In the genomic region with DNA sequence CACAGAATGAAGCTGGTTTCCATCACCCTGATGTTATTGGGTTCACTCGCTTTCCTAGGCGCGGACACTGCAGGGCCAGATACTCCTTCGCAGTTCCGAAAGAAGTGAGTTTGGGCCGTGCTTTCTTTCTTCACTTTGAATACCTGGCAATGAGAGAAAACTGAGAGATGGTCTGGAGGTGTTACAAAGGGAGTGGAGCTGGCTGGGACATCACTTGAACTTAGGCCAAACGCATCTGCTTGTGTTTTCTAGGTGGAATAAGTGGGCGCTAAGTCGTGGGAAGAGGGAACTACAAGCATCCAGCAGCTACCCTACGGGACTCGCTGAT, we compare ENCODE assay signal across 8 mouse cellular contexts. TPM values are rescaled to one million over a fixed set of nuclear protein-coding genes. Genes with fewer than 3 reads are reported as not detected.
DNase-seq lines count a peak whose midpoint lies in the region; ATAC-seq and TF ChIP-seq lines count a peak whose summit lies in the region.
"Had no signal": no experiment of that assay in that cellular context is flagged by ENCODE, and none has a peak within 500 bp of the region (broad histone marks: within the 10 kb centered on the region; RNA-seq: fewer than 3 reads in every experiment).

No protein-coding gene starts in this region.

- H3K9me3 ChIP-seq in lung, embryonic 15.5 days: no peaks in the 10 kb centered on the region
- no peaks in the 10 kb centered on the region for H3K9me3 ChIP-seq in forebrain, embryonic 11.5 days (ENCODE audit: control insufficient read depth, low read length)
- no peaks in the 10 kb centered on the region for H3K9me3 ChIP-seq in limb, embryonic 11.5 days (ENCODE audit: control insufficient read depth, low read length)

- no peak overlapping the region for H3K27ac ChIP-seq in lung, embryonic 15.5 days
- no peak overlapping the region for H3K27ac ChIP-seq in forebrain, embryonic 11.5 days (ENCODE audit: low read depth, low read length)
- no peak overlapping the region for H3K27ac ChIP-seq in limb, embryonic 11.5 days (replicated peaks; ENCODE audit: low read depth, low read length)
- H3K27ac ChIP-seq in small intestine, adult 2 months (ENCODE audit: insufficient read depth, low read depth, low read length): no peak overlapping the region

- no peaks in the 10 kb centered on the region for H3K36me3 ChIP-seq in lung, embryonic 15.5 days
- H3K36me3 ChIP-seq in forebrain, embryonic 11.5 days (ENCODE audit: control insufficient read depth, insufficient read depth, low read length): no peaks in the 10 kb centered on the region
- H3K36me3 ChIP-seq in limb, embryonic 11.5 days (ENCODE audit: control insufficient read depth, insufficient read depth, low read length): no peaks in the 10 kb centered on the region
- H3K36me3 ChIP-seq in small intestine, adult 2 months (ENCODE audit: control insufficient read depth, insufficient read depth, low read length): no peaks in the 10 kb centered on the region

- no peak for DNase-seq in lung, postnatal 36 days
- no peak for DNase-seq in forebrain, embryonic 11.5 days (ENCODE audit: low spot score)
- DNase-seq in limb, embryonic 11.5 days (ENCODE audit: low spot score): no peak
- DNase-seq in layer of hippocampus, adult 18-20 months (ENCODE audit: low spot score in 2 of 2): no peak
- no peak for DNase-seq in left cerebral cortex, adult 8-10 months (ENCODE audit: low spot score in 2 of 2)
- DNase-seq: lung, postnatal 14 days had no signal

- H3K27me3 ChIP-seq in lung, embryonic 15.5 days: peaks cover 24% of the 10 kb centered on the region
- H3K27me3 ChIP-seq in forebrain, embryonic 11.5 days (ENCODE audit: control insufficient read depth, insufficient read depth, low read length): peaks cover 57% of the 10 kb centered on the region
- H3K27me3 ChIP-seq in limb, embryonic 11.5 days (ENCODE audit: control insufficient read depth, insufficient read depth, low read length): peaks cover 50% of the 10 kb centered on the region
- peaks cover 18% of the 10 kb centered on the region for H3K27me3 ChIP-seq in small intestine, adult 2 months (ENCODE audit: control insufficient read depth, insufficient read depth, low read length)

- peak overlapping the region; percentile 48 for H3K4me3 ChIP-seq in lung, embryonic 15.5 days
- H3K4me3 ChIP-seq in forebrain, embryonic 11.5 days (ENCODE audit: low read depth, low read length): peak overlapping the region; percentile 35
- peak overlapping the region; percentile 35 for H3K4me3 ChIP-seq in limb, embryonic 11.5 days (ENCODE audit: low read depth, low read length)
- peak overlapping the region; percentile 66 for H3K4me3 ChIP-seq in small intestine, adult 2 months (ENCODE audit: low read depth, low read length)

- TF ChIP-seq POLR2A in small intestine, adult 2 months (IDR thresholded peaks at IDR 0.05; ENCODE audit: low read depth, low read length): no peak

- TF ChIP-seq CTCF in small intestine, adult 2 months (IDR thresholded peaks at IDR 0.05; ENCODE audit: extremely low read depth, insufficient read length, insufficient replicate concordance, low read depth, low read length): no peak

- ATAC-seq in lung, embryonic 15.5 days (ENCODE audit: borderline replicate concordance, extremely low read depth, low FRiP score, low TSS enrichment): no peak
- ATAC-seq in forebrain, embryonic 11.5 days (replicated peaks; ENCODE audit: low FRiP score): no peak
- ATAC-seq in limb, embryonic 11.5 days (ENCODE audit: insufficient number of reproducible peaks, low FRiP score, low TSS enrichment, low read depth): no peak

- H3K4me1 ChIP-seq in lung, embryonic 15.5 days: peaks cover 68% of the 10 kb centered on the region
- peaks cover 19% of the 10 kb centered on the region for H3K4me1 ChIP-seq in forebrain, embryonic 11.5 days (replicated peaks; ENCODE audit: control insufficient read depth, insufficient read depth, low read length)
- H3K4me1 ChIP-seq in limb, embryonic 11.5 days (ENCODE audit: control insufficient read depth, insufficient read depth, low read length): peaks cover 10% of the 10 kb centered on the region
- peaks cover 24% of the 10 kb centered on the region for H3K4me1 ChIP-seq in small intestine, adult 2 months (ENCODE audit: control insufficient read depth, insufficient read depth, insufficient read length, low read length)

- H3K4me2 ChIP-seq in lung, embryonic 15.5 days: peak overlapping the region; percentile 93
- peak overlapping the region; percentile 69 for H3K4me2 ChIP-seq in forebrain, embryonic 11.5 days (ENCODE audit: low read depth, low read length, severe bottlenecking)
- peak overlapping the region; percentile 79 for H3K4me2 ChIP-seq in limb, embryonic 11.5 days (ENCODE audit: low read depth, severe bottlenecking)

- peak overlapping the region; percentile 48 for H3K9ac ChIP-seq in lung, embryonic 15.5 days
- peak overlapping the region; percentile 49; the same call in 1 of the 2 replicates for H3K9ac ChIP-seq in forebrain, embryonic 11.5 days (ENCODE audit: low read length)
- no peak overlapping the region; the same call in 1 of the 2 replicates for H3K9ac ChIP-seq in limb, embryonic 11.5 days (ENCODE audit: low read length)

- 2% methylated on average over 11 of the region's 11 CpGs for WGBS in lung, embryonic 15.5 days
- 1% methylated on average over 11 of the region's 11 CpGs for WGBS in forebrain, embryonic 11.5 days
- WGBS in limb, embryonic 11.5 days: under 1% methylated on average over 11 of the region's 11 CpGs
- WGBS in small intestine, adult 2 months: 2% methylated on average over 11 of the region's 11 CpGs

RNA-seq across cellular contexts. Expression of a gene that starts 0.8 kb away (rescaled TPM):
- polyA plus RNA-seq in lung, embryonic 15.5 days (2015; fragmentation: Nextera tagmentation; extraction: Ambion mirVana): 6.4 and 6.7 TPM in 2 replicates
- 5.4 and 5.8 TPM in 2 replicates for polyA plus RNA-seq in forebrain, embryonic 11.5 days (2014; fragmentation: Nextera tagmentation; extraction: Ambion mirVana)
- 1.4 and 1.7 TPM in 2 replicates for polyA plus RNA-seq in limb, embryonic 11.5 days (2014; fragmentation: Nextera tagmentation; extraction: Ambion mirVana)
- 2.8 and 3.4 TPM in 2 replicates for polyA plus RNA-seq in small intestine, adult 2 months (2012; rRNA removed)
- 1 to 10 TPM; 1.5 to 1.6 TPM for total RNA-seq in layer of hippocampus, adult 18-20 months (2021)
- total RNA-seq in left cerebral cortex, adult 8-10 months (2022): 1 to 10 TPM; 1.8 to 3.1 (median 2.5) TPM

RNA-seq across cellular contexts. Expression of a gene that starts 13.5 kb away (rescaled TPM):
- polyA plus RNA-seq in lung, embryonic 15.5 days (2015; fragmentation: Nextera tagmentation; extraction: Ambion mirVana): 37.4 and 39.1 TPM in 2 replicates
- polyA plus RNA-seq in forebrain, embryonic 11.5 days (2014; fragmentation: Nextera tagmentation; extraction: Ambion mirVana): 45.1 and 46.2 TPM in 2 replicates
- polyA plus RNA-seq in limb, embryonic 11.5 days (2014; fragmentation: Nextera tagmentation; extraction: Ambion mirVana): 28.7 and 31.4 TPM in 2 replicates
- 5.4 and 13.7 TPM in 2 replicates for polyA plus RNA-seq in small intestine, adult 2 months (2012; rRNA removed)
- total RNA-seq in layer of hippocampus, adult 18-20 months (2021): 10 to 100 TPM; 67.6 to 69.0 TPM
- total RNA-seq in left cerebral cortex, adult 8-10 months (2022): 10 to 100 TPM; 49.2 to 62.5 (median 60.1) TPM
